Mouse (Mus musculus) testis, adult 2 months (tissue): ENCODE data around the gene 1700125H20Rik.

Source experiments
- CTCF ChIP-seq: fragments of 200-500 bp; IDR thresholded peaks from 2 replicates; pipeline ENCODE4 v1.5.1; 2012; ENCODE audit warnings: low read depth, mild to moderate bottlenecking, inconsistent platforms, low read length, moderate library complexity; ENCODE audit not compliant: control insufficient read depth, insufficient read depth, insufficient replicate concordance
- POLR2A ChIP-seq: fragments of 200-500 bp; IDR thresholded peaks from 2 replicates; pipeline ENCODE4 v1.6.1; 2012; ENCODE audit warnings: low read depth, mild to moderate bottlenecking, inconsistent platforms, low read length, moderate library complexity; ENCODE audit not compliant: control insufficient read depth

GRCm38 (mm10) chr11:85177761-85178160 lies 7.6 kb downstream of the 1700125H20Rik start:
- TF ChIP-seq POLR2A, result no peak
- no peak for TF ChIP-seq CTCF
